Mouse (Mus musculus) thymus, adult 2 months (tissue): ENCODE data around the gene Ccdc102a. TPM values are rescaled to one million over a fixed set of nuclear protein-coding genes. Genes with fewer than 3 reads are reported as not detected.

Experiments
- DNase-seq: peaks from one replicate; pipeline ENCODE4 v3.0.0; 2021
- H3K27ac ChIP-seq: fragments of 200-500 bp; 2 replicates; pipeline ENCODE4 v1.5.1; 2012; ENCODE audit warnings: low read length, control low read depth; ENCODE audit not compliant: control insufficient read depth, insufficient read depth
- H3K27me3 ChIP-seq: fragments of 200-500 bp; 2 replicates; pipeline ENCODE4 v1.6.1; 2012; ENCODE audit warnings: mild to moderate bottlenecking, low read length, moderate library complexity, mixed read lengths; ENCODE audit not compliant: control insufficient read depth, insufficient read depth
- H3K36me3 ChIP-seq: fragments of 200-500 bp; 2 replicates; pipeline ENCODE4 v1.6.1; 2012; ENCODE audit warnings: mild to moderate bottlenecking, low read length, moderate library complexity; ENCODE audit not compliant: control insufficient read depth, insufficient read depth
- H3K4me1 ChIP-seq: fragments of 200-500 bp; replicated peaks from 2 replicates; pipeline ENCODE4 v1.6.1; 2012; ENCODE audit warnings: low read length; ENCODE audit not compliant: control insufficient read depth, insufficient read depth
- H3K4me3 ChIP-seq: fragments of 200-500 bp; 2 replicates; pipeline ENCODE4 v1.5.1; 2012; ENCODE audit warnings: mild to moderate bottlenecking, low read length, control low read depth, moderate library complexity; ENCODE audit not compliant: control insufficient read depth, insufficient read depth
- CTCF ChIP-seq: fragments of 200-500 bp; IDR thresholded peaks from 2 replicates; pipeline ENCODE4 v1.5.1; 2012; ENCODE audit warnings: mild to moderate bottlenecking, control low read depth, low read length, moderate library complexity, borderline replicate concordance; ENCODE audit not compliant: control insufficient read depth, poor library complexity, insufficient read depth; ENCODE audit errors: extremely low read depth
- POLR2A ChIP-seq: fragments of 200-500 bp; IDR thresholded peaks from 2 replicates; pipeline ENCODE4 v1.6.1; 2012; ENCODE audit warnings: mild to moderate bottlenecking, low read length, control low read depth, moderate library complexity; ENCODE audit not compliant: control insufficient read depth, poor library complexity, insufficient read depth; ENCODE audit errors: extremely low read depth
- WGBS: fragments of 180-500 bp; shearing (Covaris S2); methylation state at CpG from one replicate; pipeline ENCODE4 v1.1.7; 2018; 5-methylcytosine and 5-hydroxymethylcytosine counted together
- polyA plus RNA-seq: library from polyadenylated mRNA; depleted of rRNA; stranded (reverse); fragments of >200 nt; gene quantifications from 2 replicates; pipeline ENCODE4 v1.2.3, GENCODE M21; 2012

The Ccdc102a gene
- polyA plus RNA-seq, 1 experiment, result 7.2 TPM

DNA sequence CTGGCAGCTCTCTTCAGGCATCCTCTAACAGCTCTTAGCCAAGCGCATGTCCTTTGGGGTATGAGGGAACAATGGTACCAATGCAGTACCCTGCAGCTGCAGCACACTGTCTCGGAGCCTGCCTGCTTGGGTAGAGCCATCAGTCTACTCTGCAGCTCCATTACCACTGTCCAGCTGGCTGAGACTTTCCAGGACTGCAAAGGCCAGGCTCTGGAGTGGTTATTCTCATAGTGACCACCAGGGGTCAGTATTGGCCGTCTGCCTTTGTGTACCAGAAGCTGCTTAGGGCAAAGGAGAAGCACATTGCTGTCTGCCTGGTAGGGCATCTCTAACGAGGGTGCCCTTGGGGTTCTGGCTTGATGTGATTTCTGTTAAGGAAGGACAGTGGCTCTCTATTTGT lies 32.1 kb upstream of the Ccdc102a start:
- no peak overlapping the region for H3K27ac ChIP-seq
- peak; percentile 69 for DNase-seq
- no peaks in the 10 kb centered on the region for H3K36me3 ChIP-seq
- H3K4me1 ChIP-seq, result peaks cover 15% of the 10 kb centered on the region
- TF ChIP-seq CTCF (peak; percentile 64; the same call in 1 of the 2 replicates), POLR2A (no peak)
- WGBS, result 27% methylated on average over 4 of the region's 4 CpGs
- no peak overlapping the region for H3K4me3 ChIP-seq
- no peaks in the 10 kb centered on the region for H3K27me3 ChIP-seq

DNA sequence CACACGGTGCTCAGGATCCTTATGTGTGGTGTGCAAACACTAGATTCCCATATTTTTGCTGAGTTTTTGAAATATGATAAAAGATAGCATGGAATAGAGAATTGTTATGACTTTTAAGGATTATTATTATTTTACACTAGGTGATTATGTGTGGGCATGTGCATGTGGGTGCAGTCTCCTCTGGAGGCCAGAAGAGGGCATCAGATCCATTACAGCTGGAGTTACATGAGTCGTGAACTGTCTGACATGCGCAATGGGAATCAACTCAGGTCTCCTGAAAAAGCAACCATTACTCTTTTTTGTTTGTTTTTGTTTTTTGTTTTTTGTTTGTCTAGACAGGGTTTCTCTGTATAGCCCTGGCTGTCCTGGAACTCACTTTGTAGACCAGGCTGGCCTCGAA lies 31.1 kb upstream of the Ccdc102a start:
- Histone ChIP-seq H3K27me3 (no peaks in the 10 kb centered on the region), H3K4me1 (peaks cover 6% of the 10 kb centered on the region), H3K36me3 (no peaks in the 10 kb centered on the region), H3K27ac (no peak overlapping the region), H3K4me3 (no peak overlapping the region)
- no peak for DNase-seq
- 81% methylated on average over 4 of the region's 4 CpGs for WGBS
- TF ChIP-seq CTCF (no peak), POLR2A (no peak)

DNA sequence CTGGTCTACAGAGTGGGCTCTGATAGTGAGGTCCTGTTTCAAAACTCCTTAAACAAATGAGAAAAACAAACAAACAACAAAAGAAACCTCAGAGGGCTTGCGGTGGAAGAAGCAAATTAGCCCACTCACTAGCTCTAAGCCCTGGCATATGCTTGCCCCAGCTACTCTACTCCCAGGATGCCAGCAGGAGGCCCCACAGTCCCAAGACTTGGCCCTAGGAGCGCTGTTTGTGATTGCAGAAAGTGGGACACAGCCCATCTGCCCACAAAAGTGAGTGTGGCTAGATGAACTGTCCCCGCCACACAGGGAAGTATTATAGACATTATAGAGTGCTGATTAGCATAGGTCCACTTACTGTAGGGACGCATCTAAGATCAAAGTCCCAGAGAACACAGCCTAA lies 30.5 kb upstream of the Ccdc102a start:
- Histone ChIP-seq H3K27me3 (no peaks in the 10 kb centered on the region), H3K36me3 (no peaks in the 10 kb centered on the region), H3K27ac (no peak overlapping the region), H3K4me1 (no peaks in the 10 kb centered on the region), H3K4me3 (no peak overlapping the region)
- TF ChIP-seq CTCF (no peak), POLR2A (no peak)
- WGBS, result 88% methylated on average over 4 of the region's 4 CpGs
- DNase-seq, result no peak

DNA sequence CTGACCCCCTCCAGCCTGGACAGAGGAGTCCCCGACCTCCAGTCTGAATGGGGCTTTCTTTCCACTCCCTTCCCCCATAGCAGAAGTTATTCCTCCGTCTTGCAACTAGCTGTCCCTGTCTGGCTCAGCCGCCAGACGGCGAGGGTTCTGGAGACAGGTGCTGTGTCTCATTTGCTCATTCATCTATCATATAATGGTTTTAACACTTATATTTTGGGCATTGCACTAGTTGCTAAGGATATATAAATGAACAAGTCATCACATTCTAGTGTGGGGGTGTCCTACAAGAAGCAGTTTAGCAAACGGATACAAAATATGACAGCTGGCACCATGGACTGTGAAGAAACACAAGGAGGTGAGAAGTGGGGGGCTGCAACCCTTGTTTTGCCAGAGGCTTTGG lies 27.3 kb upstream of the Ccdc102a start:
- no peaks in the 10 kb centered on the region for H3K36me3 ChIP-seq
- TF ChIP-seq POLR2A (no peak), CTCF (no peak)
- H3K27me3 ChIP-seq, result no peaks in the 10 kb centered on the region
- DNase-seq, result no peak
- 86% methylated on average over 6 of the region's 6 CpGs for WGBS
- H3K4me1 ChIP-seq, result peaks cover 9% of the 10 kb centered on the region; the same call in 1 of the 2 replicates
- H3K27ac ChIP-seq, result no peak overlapping the region
- no peak overlapping the region for H3K4me3 ChIP-seq

DNA sequence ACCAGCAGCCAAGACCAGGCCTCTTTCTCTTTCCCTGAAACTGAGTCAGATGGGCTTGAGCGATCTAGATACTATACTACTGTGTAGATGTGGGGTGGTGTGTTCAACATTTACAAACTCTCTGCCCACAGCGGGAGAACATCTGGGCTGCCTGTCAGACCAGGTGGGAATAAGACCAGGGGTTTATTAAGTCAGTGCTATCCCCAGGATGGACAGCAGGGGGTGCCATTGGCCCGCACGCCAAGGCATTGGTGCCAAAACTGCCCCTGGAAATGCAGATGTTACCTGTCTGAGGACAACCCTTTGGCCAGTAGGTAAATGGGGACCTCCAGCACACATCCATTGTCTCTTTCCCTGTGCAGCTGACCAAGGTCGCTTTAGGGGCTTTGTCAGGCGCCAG lies 24.7 kb upstream of the Ccdc102a start:
- no peak overlapping the region for H3K27ac ChIP-seq
- peak; percentile 80 for DNase-seq
- no peaks in the 10 kb centered on the region for H3K36me3 ChIP-seq
- no peak for TF ChIP-seq POLR2A
- TF ChIP-seq CTCF, result peak; percentile 93
- no peak overlapping the region for H3K4me3 ChIP-seq
- peaks cover 9% of the 10 kb centered on the region; the same call in 1 of the 2 replicates for H3K4me1 ChIP-seq
- H3K27me3 ChIP-seq, result no peaks in the 10 kb centered on the region
- WGBS, result 25% methylated on average over 6 of the region's 6 CpGs

DNA sequence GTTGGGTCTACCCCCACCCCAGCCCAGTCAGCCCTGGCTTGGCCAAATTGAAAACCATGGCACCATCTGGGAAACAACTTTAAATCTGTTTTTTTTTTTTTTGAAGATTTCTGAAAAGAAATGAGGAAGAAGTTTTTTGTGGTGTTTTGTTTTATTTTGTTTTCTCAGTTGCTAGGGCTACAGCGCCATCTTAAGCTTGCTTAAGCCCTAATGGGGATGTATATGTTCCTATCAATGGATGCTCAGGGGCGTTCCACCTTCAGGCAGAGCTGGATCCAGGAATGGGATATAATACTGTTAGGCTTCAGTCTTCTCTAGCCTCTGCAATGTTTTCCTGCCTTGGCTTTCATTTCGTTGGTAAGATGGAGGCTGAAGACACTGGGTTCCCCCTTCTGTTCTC lies 17.3 kb upstream of the Ccdc102a start:
- no peaks in the 10 kb centered on the region for H3K4me1 ChIP-seq
- H3K36me3 ChIP-seq, result no peaks in the 10 kb centered on the region
- no peak for TF ChIP-seq CTCF
- no peak for TF ChIP-seq POLR2A
- H3K4me3 ChIP-seq, result no peak overlapping the region
- H3K27ac ChIP-seq, result no peak overlapping the region
- WGBS, result 61% methylated on average over 3 of the region's 3 CpGs
- no peaks in the 10 kb centered on the region for H3K27me3 ChIP-seq
- no peak for DNase-seq

DNA sequence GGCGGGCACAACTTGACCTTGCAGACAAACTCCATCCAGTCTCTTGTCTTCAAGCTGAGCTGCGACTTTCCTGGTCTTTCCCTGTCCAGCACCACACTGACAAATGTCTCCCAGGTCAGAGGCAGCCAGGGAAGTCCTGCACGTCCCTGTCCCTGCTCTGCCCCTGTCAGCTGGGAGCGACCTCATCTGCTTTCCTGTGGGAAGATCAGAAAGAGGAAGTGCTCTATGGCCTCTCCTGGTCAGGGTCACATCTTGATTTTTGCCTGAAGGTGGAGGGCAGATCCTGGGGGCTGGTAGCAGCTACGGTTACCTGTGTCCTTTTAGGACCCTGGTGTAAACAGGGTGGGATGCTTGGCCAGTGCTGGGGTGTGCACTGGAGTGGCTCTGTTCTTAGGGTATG lies 16.0 kb upstream of the Ccdc102a start:
- H3K27me3 ChIP-seq, result no peaks in the 10 kb centered on the region
- DNase-seq, result no peak
- no peaks in the 10 kb centered on the region for H3K4me1 ChIP-seq
- 65% methylated on average over 5 of the region's 5 CpGs for WGBS
- H3K36me3 ChIP-seq, result no peaks in the 10 kb centered on the region
- TF ChIP-seq CTCF, result no peak
- no peak for TF ChIP-seq POLR2A
- H3K4me3 ChIP-seq, result no peak overlapping the region
- no peak overlapping the region for H3K27ac ChIP-seq
